Mouse (Mus musculus): Measurements from ENCODE around the gene Pappa. TPM values are rescaled to one million over a fixed set of nuclear protein-coding genes. Genes with fewer than 3 reads are reported as not detected.
A peak's percentile ranks its signal among the peaks of the same experiment; 100 is the strongest.

Pappa gene
- total RNA-seq, 2 experiments from 2014 or later, result 0.32 TPM

- intact Hi-C loops (cut with DNase I), result no loop called here
- DNase-seq (ENCODE audit: extremely low spot score in 1 of 2, low spot score in 2 of 2), result no peak
Observed at GRCm38 (mm10) chr4:65242434-65242931, 118.5 kb downstream of the Pappa start.

GRCm38 (mm10) chr4:65243245-65243644 is 119.3 kb downstream of the Pappa start:
- intact Hi-C loops (cut with DNase I), result no loop called here
- DNase-seq (ENCODE audit: extremely low spot score in 1 of 2, low spot score in 2 of 2), result no peak

- intact Hi-C loops (cut with DNase I), result no loop called here
- DNase-seq (ENCODE audit: extremely low spot score in 1 of 2, low spot score in 2 of 2), result no peak
Observed at GRCm38 (mm10) chr4:65245015-65245414, 121.0 kb downstream of the Pappa start.

- DNase-seq (ENCODE audit: extremely low spot score in 1 of 2, low spot score in 2 of 2), result no peak
- intact Hi-C loops (cut with DNase I), result no loop called here
Observed at GRCm38 (mm10) chr4:65245440-65245839, 121.5 kb downstream of the Pappa start.

- intact Hi-C loops (cut with DNase I), result no loop called here
- no peak for DNase-seq (ENCODE audit: extremely low spot score in 1 of 2, low spot score in 2 of 2)
Observed at GRCm38 (mm10) chr4:65252193-65252592, 128.2 kb downstream of the Pappa start.

GRCm38 (mm10) chr4:65254073-65254472 is 130.1 kb downstream of the Pappa start:
- intact Hi-C loops (cut with DNase I), result no loop called here
- DNase-seq (ENCODE audit: extremely low spot score in 1 of 2, low spot score in 2 of 2), result no peak

- intact Hi-C loops (cut with DNase I), result no loop called here
- no peak for DNase-seq (ENCODE audit: extremely low spot score in 1 of 2, low spot score in 2 of 2)
Observed at GRCm38 (mm10) chr4:65267066-65267465, 143.1 kb downstream of the Pappa start.

GRCm38 (mm10) chr4:65269996-65270395 is 146.0 kb downstream of the Pappa start:
- intact Hi-C loops (cut with DNase I), result no loop called here
- DNase-seq (ENCODE audit: extremely low spot score in 1 of 2, low spot score in 2 of 2), result no peak

GRCm38 (mm10) chr4:65272295-65272694 is 148.3 kb downstream of the Pappa start:
- intact Hi-C loops (cut with DNase I), result no loop called here
- peak in 1 of 2 experiments; percentile 35 for DNase-seq (ENCODE audit: extremely low spot score in 1 of 2, low spot score in 2 of 2)

GRCm38 (mm10) chr4:65273299-65273851 is 149.4 kb downstream of the Pappa start:
- DNase-seq (ENCODE audit: extremely low spot score in 1 of 2, low spot score in 2 of 2), result no peak
- intact Hi-C loops (cut with DNase I), result no loop called here

GRCm38 (mm10) chr4:65278451-65279271 is 154.7 kb downstream of the Pappa start:
- intact Hi-C loops (cut with DNase I), result no loop called here

GRCm38 (mm10) chr4:65279272-65279653 is 155.3 kb downstream of the Pappa start:
- intact Hi-C loops (cut with DNase I), result no loop called here
- no peak for DNase-seq (ENCODE audit: extremely low spot score in 1 of 2, low spot score in 2 of 2)

More at GRCm38 (mm10) chr4:65278451-65279271, 154.7 kb downstream of the Pappa start:
- DNase-seq (ENCODE audit: extremely low spot score in 1 of 2, low spot score in 2 of 2), result no peak

- no peak for DNase-seq (ENCODE audit: extremely low spot score in 1 of 2, low spot score in 2 of 2)
- intact Hi-C loops (cut with DNase I), result no loop called here
Observed at GRCm38 (mm10) chr4:65279979-65280677, 156.2 kb downstream of the Pappa start.

GRCm38 (mm10) chr4:65280888-65281287 is 156.9 kb downstream of the Pappa start:
- no peak for DNase-seq (ENCODE audit: extremely low spot score in 1 of 2, low spot score in 2 of 2)
- intact Hi-C loops (cut with DNase I), result no loop called here

GRCm38 (mm10) chr4:65283611-65284010 is 159.6 kb downstream of the Pappa start:
- no peak for DNase-seq (ENCODE audit: extremely low spot score in 1 of 2, low spot score in 2 of 2)
- intact Hi-C loops (cut with DNase I), result no loop called here

GRCm38 (mm10) chr4:65285165-65285564 is 161.2 kb downstream of the Pappa start:
- DNase-seq (ENCODE audit: extremely low spot score in 1 of 2, low spot score in 2 of 2), result no peak
- intact Hi-C loops (cut with DNase I), result no loop called here

- no peak for DNase-seq (ENCODE audit: extremely low spot score in 1 of 2, low spot score in 2 of 2)
- intact Hi-C loops (cut with DNase I), result no loop called here
Observed at GRCm38 (mm10) chr4:65289247-65289646, 165.3 kb downstream of the Pappa start.

- intact Hi-C loops (cut with DNase I), result no loop called here
- DNase-seq (ENCODE audit: extremely low spot score in 1 of 2, low spot score in 2 of 2), result no peak
Observed at GRCm38 (mm10) chr4:65295741-65296140, 171.8 kb downstream of the Pappa start.

- DNase-seq (ENCODE audit: extremely low spot score in 1 of 2, low spot score in 2 of 2), result no peak
- intact Hi-C loops (cut with DNase I), result no loop called here
Observed at GRCm38 (mm10) chr4:65296356-65296967, 172.5 kb downstream of the Pappa start.

All from left cerebral cortex, postnatal 10 days (tissue).